Mouse (Mus musculus) heart, embryonic 16.5 days (tissue): ENCODE data around the gene Mex3d. TPM values are rescaled to one million over a fixed set of nuclear protein-coding genes. Genes with fewer than 3 reads are reported as not detected.

Experiments
- ATAC-seq: fragments of 200-750 bp; cut with Nextera tagmentation; replicated peaks from 2 replicates; pipeline ENCODE4 v1.8.0; 2017; ENCODE audit warnings: moderate number of reproducible peaks; ENCODE audit not compliant: insufficient read depth, low FRiP score; ENCODE audit errors: extremely low read depth
- H3K27ac ChIP-seq: fragments of 300-500 bp; sonication (generic); 2 replicates; pipeline ENCODE4 v1.5.1; 2014; ENCODE audit warnings: mild to moderate bottlenecking, low read length, control low read depth, moderate library complexity
- H3K27me3 ChIP-seq: fragments of 300-500 bp; sonication (generic); 2 replicates; pipeline ENCODE4 v1.6.1; 2014; ENCODE audit warnings: low read length, mixed read lengths; ENCODE audit not compliant: control insufficient read depth, insufficient read depth
- H3K36me3 ChIP-seq: fragments of 300-500 bp; sonication (generic); 2 replicates; pipeline ENCODE4 v1.6.1; 2014; ENCODE audit not compliant: control insufficient read depth, insufficient read depth
- H3K4me1 ChIP-seq: fragments of 300-500 bp; sonication (generic); 2 replicates; pipeline ENCODE4 v1.6.1; 2014; ENCODE audit warnings: low read length, mixed read lengths; ENCODE audit not compliant: control insufficient read depth, insufficient read depth
- H3K4me2 ChIP-seq: fragments of 300-500 bp; sonication (generic); 2 replicates; pipeline ENCODE4 v1.6.1; 2014; ENCODE audit warnings: low read depth, mild to moderate bottlenecking, control low read depth, low read length
- H3K4me3 ChIP-seq: fragments of 300-500 bp; sonication (generic); 2 replicates; pipeline ENCODE4 v1.5.1; 2014; ENCODE audit warnings: mild to moderate bottlenecking, control low read depth, low read length
- H3K9ac ChIP-seq: fragments of 300-500 bp; sonication (generic); 2 replicates; pipeline ENCODE4 v1.6.1; 2014; ENCODE audit warnings: low read length, control low read depth
- H3K9me3 ChIP-seq: fragments of 300-500 bp; sonication (generic); replicated peaks from 2 replicates; pipeline ENCODE4 v1.6.1; 2016; ENCODE audit warnings: low read length; ENCODE audit not compliant: control insufficient read depth
- WGBS: fragments of 180-500 bp; shearing (Covaris S2); extraction: QIAGEN DNeasy Blood & Tissue Kit; methylation state at CpG from one replicate; pipeline ENCODE4 v1.1.7; 2014; 5-methylcytosine and 5-hydroxymethylcytosine counted together
- polyA plus RNA-seq: library from polyadenylated mRNA; unstranded; fragments of >200 nt; fragmentation: Nextera tagmentation; extraction: Ambion mirVana; gene quantifications from 2 replicates; pipeline ENCODE4 v1.2.1, GENCODE M21; 2015

Gene Mex3d
- polyA plus RNA-seq, 1 experiment from 2014 or later, result 2.8 TPM

DNA sequence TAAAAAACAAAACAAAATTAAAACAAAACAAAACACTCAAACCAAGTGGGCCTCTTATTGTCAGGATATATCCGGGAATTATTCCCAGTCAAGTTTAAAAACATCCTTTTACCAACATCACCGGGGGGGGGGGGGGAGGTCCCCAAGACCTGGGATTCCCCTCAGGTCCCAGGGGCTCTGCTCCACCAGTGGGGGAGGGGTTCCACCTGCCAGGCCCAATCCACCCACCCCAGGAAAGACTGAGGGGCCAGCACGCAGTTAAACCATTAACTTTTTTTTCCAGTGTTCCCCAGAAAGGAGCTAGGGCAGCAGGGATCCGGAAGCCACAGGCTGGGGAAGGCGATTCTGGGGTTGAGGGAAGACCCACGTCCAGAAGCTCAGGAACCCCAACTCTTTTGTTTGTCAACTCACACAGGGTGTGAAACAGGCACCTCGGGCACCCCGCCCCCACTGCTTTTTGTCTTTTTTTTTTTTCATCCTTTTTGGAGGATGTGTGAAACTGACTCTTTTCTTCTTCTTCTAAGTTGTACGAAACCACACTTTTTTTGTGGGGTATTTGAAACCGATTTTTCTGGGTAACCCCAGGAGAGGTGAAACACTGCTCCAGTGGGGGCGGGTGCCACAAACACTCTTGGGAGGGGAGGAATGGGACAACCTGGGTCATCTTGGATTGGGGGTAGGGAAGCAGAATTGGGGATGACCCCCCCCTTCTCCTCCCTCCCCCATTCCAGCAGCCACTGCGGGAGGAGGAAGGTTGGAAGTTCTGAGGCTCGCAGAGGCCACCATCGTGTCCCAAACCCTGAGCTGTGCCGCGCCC lies 44.3 kb upstream of the Mex3d start:
- H3K36me3 ChIP-seq, result peaks cover 28% of the 10 kb centered on the region
- H3K27ac ChIP-seq, result peak overlapping the region; percentile 19; the same call in 1 of the 2 replicates
- H3K9ac ChIP-seq, result peak overlapping the region; percentile 98
- WGBS, result 28% methylated on average over 14 of the region's 16 CpGs
- peak overlapping the region; percentile 73 for H3K4me2 ChIP-seq
- H3K4me3 ChIP-seq, result peak overlapping the region; percentile 93
- no peaks in the 10 kb centered on the region for H3K9me3 ChIP-seq
- ATAC-seq, result no peak
- no peaks in the 10 kb centered on the region for H3K27me3 ChIP-seq
- peaks cover 21% of the 10 kb centered on the region for H3K4me1 ChIP-seq

DNA sequence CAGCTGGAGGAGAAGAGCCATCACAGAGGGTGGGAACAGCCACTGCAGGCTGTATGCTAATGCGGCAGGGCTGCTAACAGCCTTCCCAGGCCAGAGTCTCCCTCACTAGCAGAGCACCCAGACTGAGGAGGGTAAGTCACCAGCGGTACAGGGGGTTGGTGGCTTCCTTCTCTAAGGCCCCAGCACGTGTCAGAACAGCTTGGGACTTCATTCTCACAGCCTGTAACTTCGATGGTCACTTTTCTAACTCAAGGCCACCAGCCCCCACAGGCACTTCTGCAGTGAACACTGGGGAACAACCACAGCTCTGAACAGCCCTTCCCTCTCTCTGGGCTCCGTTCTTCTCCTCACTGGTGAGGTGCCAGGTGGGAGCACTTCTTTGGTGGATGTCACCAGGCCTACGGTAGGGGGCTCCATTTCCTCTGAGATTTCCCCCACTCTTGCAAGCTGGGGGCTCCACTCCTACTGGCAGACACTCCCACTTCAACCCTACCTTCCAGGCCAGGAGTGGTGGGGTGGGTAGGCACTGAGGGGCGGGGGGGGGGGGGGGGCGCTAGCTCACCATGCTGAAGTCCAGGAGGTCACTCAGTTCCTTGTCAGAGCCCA lies 43.0 kb upstream of the Mex3d start:
- Histone ChIP-seq H3K4me1 (peaks cover 15% of the 10 kb centered on the region), H3K27me3 (no peaks in the 10 kb centered on the region), H3K9ac (no peak overlapping the region), H3K36me3 (peaks cover 41% of the 10 kb centered on the region), H3K4me2 (no peak overlapping the region), H3K27ac (no peak overlapping the region), H3K9me3 (no peaks in the 10 kb centered on the region; the same call in 1 of the 2 replicates), H3K4me3 (no peak overlapping the region)
- ATAC-seq, result no peak
- WGBS, result 60% methylated on average over 8 of the region's 8 CpGs

DNA sequence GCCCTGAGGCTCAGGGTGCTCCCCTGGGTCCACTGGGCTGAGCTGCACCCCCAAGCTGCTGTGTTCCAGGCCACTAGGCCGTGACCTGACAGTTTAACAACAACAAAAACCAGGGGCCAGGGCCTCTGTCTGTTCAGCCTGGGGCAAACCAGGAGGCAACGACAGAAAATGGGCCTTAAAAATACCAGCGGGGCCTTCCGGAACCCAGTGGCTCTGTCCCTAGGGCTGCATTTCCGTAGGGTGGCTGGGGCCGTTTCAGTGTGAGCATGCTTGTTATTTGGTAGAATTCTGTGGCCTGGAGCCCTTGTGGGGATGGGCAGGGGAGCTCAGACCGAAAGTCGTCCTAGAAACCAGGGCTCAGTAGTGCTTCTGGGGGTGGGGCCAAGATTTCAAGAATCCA lies 42.3 kb upstream of the Mex3d start:
- no peak overlapping the region for H3K9ac ChIP-seq
- no peak overlapping the region for H3K4me3 ChIP-seq
- no peak overlapping the region for H3K4me2 ChIP-seq
- no peaks in the 10 kb centered on the region for H3K27me3 ChIP-seq
- 91% methylated on average over 8 of the region's 8 CpGs for WGBS
- H3K27ac ChIP-seq, result no peak overlapping the region
- H3K9me3 ChIP-seq, result peaks cover 5% of the 10 kb centered on the region
- ATAC-seq, result no peak
- H3K4me1 ChIP-seq, result peaks cover 15% of the 10 kb centered on the region
- peaks cover 48% of the 10 kb centered on the region for H3K36me3 ChIP-seq

- Histone ChIP-seq H3K4me3 (no peak overlapping the region), H3K9ac (no peak overlapping the region), H3K36me3 (peaks cover 68% of the 10 kb centered on the region), H3K4me1 (peaks cover 2% of the 10 kb centered on the region), H3K4me2 (no peak overlapping the region), H3K9me3 (peaks cover 5% of the 10 kb centered on the region), H3K27me3 (no peaks in the 10 kb centered on the region), H3K27ac (no peak overlapping the region)
- ATAC-seq, result no peak
- 90% methylated on average over 3 of the region's 3 CpGs for WGBS
These were observed 37.6 kb upstream of the Mex3d start for GRCm38 (mm10) chr10:80425041-80425440.

- peaks cover 5% of the 10 kb centered on the region for H3K9me3 ChIP-seq
- H3K4me1 ChIP-seq, result peaks cover 12% of the 10 kb centered on the region
- no peak for ATAC-seq
- H3K27me3 ChIP-seq, result no peaks in the 10 kb centered on the region
- no peak overlapping the region for H3K4me3 ChIP-seq
- H3K4me2 ChIP-seq, result no peak overlapping the region
- no peak overlapping the region for H3K27ac ChIP-seq
- H3K36me3 ChIP-seq, result peaks cover 67% of the 10 kb centered on the region
- 49% methylated on average over 4 of the region's 4 CpGs for WGBS
- H3K9ac ChIP-seq, result no peak overlapping the region
These were observed 36.1 kb upstream of the Mex3d start for GRCm38 (mm10) chr10:80423562-80423961.

- H3K36me3 ChIP-seq, result peaks cover 65% of the 10 kb centered on the region
- ATAC-seq, result no peak
- H3K4me1 ChIP-seq, result peaks cover 14% of the 10 kb centered on the region
- 86% methylated on average over 9 of the region's 9 CpGs for WGBS
- H3K4me2 ChIP-seq, result no peak overlapping the region
- no peak overlapping the region for H3K27ac ChIP-seq
- no peak overlapping the region for H3K4me3 ChIP-seq
- H3K27me3 ChIP-seq, result no peaks in the 10 kb centered on the region
- H3K9ac ChIP-seq, result no peak overlapping the region
- peaks cover 5% of the 10 kb centered on the region for H3K9me3 ChIP-seq
These were observed 34.4 kb upstream of the Mex3d start for GRCm38 (mm10) chr10:80421651-80422472.

DNA sequence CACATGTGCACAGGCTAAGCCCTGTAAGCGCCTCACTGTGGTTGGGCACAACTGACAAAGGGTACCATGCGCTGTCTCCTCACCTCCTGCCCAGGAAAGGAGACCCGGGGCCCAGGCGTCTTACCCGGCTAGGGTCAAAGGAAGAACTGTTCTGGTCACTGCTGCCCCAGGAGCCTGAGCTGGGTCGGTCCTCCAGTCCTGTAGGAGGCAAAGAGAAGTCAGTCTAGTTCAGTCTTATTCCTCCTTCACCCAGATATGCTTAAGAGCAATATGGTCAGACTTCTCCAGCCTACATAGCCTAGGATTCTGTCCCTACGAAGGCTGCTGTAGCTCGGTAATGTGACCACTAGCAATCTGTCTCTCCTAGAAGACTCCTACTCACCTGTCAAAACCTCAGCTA lies 33.7 kb upstream of the Mex3d start:
- H3K4me3 ChIP-seq, result no peak overlapping the region
- H3K36me3 ChIP-seq, result peaks cover 65% of the 10 kb centered on the region
- no peak overlapping the region for H3K27ac ChIP-seq
- WGBS, result 89% methylated on average over 8 of the region's 8 CpGs
- H3K9me3 ChIP-seq, result peaks cover 5% of the 10 kb centered on the region
- H3K4me1 ChIP-seq, result peaks cover 14% of the 10 kb centered on the region
- H3K9ac ChIP-seq, result no peak overlapping the region
- no peak overlapping the region for H3K4me2 ChIP-seq
- no peaks in the 10 kb centered on the region for H3K27me3 ChIP-seq
- no peak for ATAC-seq

- Histone ChIP-seq H3K4me1 (peaks cover 14% of the 10 kb centered on the region), H3K4me2 (no peak overlapping the region), H3K27ac (no peak overlapping the region), H3K9ac (no peak overlapping the region), H3K36me3 (peaks cover 65% of the 10 kb centered on the region), H3K4me3 (no peak overlapping the region), H3K9me3 (peaks cover 5% of the 10 kb centered on the region), H3K27me3 (no peaks in the 10 kb centered on the region)
- ATAC-seq, result no peak
- WGBS, result 94% methylated on average over 10 of the region's 10 CpGs
These were observed 33.3 kb upstream of the Mex3d start for GRCm38 (mm10) chr10:80420729-80421128.

DNA sequence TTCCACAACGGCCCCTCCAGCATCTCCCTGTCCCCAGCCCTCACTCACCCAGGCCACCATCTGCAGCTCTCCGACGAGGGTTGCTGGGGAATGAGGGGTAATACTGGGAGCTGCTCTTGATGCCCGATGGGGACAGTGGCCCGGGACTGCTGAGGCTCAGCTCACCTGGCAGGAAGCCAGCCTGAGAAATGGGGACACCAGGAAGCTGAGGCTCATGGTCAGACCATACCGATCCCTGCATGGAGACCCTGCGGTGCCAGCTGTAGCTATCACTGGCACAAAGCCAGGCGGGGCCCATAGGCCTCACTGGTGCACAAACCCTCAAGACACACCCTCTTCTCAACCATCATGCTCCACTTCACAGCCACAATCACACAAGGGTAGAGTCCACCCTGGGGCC lies 32.0 kb upstream of the Mex3d start:
- no peak overlapping the region for H3K9ac ChIP-seq
- WGBS, result 64% methylated on average over 8 of the region's 8 CpGs
- H3K36me3 ChIP-seq, result peaks cover 63% of the 10 kb centered on the region
- H3K4me3 ChIP-seq, result no peak overlapping the region
- ATAC-seq, result no peak
- H3K27ac ChIP-seq, result no peak overlapping the region
- no peak overlapping the region for H3K4me2 ChIP-seq
- H3K27me3 ChIP-seq, result no peaks in the 10 kb centered on the region
- peaks cover 14% of the 10 kb centered on the region for H3K4me1 ChIP-seq
- no peaks in the 10 kb centered on the region for H3K9me3 ChIP-seq
